Mouse (Mus musculus): ENCODE measurements at regions not wholly inside any gene's neighbourhood (a gene's known extent, or its start where the extent isn't known, plus 50 kb on each side); places are given as distances from the start of the nearest gene placed in this dataset.
A peak's percentile ranks its signal among the peaks of the same experiment; 100 is the strongest.

DNA sequence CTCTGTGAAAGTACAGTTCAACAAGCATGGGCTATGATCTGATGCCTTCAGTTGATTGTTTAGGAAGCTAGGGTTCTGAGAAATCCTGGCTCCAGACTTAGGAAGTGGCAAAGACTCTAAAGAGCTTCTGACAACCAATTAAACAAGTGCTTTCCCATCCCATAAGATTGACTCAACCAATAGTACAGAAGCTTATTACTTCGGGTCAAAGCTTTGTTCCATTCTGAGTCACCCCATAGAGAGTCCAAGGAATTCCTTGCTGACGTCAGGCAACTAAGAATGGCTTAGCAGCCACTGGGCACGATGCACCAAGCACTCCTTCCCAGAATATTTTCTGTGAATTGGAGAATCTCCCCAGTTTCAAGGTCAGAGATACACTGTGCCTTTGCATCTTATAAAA, 59.0 kb upstream of the Ntm start:
- DNase-seq: no peak

DNA sequence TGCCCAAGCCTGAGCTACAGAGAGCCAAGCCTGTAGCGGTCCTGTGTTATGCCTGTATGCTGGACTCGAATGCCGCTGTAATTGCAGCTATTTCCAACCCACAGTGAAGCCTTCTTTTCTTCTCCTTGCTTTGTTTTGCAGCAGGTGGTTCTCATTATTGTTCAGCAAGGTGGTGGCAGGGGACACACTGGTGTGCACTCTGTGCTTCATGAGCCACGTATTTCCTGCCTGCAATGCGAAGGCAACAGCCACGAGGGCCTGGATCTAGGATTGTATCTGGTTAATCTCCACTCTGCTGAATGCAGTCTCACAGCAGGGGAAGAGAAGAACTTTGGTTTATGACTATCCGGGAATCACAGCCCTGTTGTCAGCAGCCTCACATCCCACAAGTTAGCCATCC, 62.3 kb upstream of the Ntm start:
- DNase-seq: no peak

DNA sequence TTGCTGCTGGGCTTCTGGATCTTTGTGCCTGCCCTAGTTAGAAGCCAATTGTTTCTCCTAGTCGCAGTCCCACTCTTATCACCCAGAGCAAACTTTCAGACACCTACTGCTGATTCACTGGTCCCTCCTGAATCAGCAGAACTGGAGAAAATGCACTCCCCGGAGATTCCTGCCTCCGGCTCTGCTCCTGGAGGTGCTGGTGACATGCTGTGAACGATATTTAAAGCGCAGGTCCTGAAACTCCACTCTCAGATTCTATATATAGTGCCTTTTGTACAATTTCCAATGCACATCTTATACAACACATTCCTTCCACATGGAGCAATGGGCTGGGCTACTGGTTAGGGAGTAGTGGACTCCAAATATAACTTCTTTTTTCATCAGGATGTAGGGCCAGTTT, 64.0 kb upstream of the Ntm start:
- no peak for DNase-seq

DNA sequence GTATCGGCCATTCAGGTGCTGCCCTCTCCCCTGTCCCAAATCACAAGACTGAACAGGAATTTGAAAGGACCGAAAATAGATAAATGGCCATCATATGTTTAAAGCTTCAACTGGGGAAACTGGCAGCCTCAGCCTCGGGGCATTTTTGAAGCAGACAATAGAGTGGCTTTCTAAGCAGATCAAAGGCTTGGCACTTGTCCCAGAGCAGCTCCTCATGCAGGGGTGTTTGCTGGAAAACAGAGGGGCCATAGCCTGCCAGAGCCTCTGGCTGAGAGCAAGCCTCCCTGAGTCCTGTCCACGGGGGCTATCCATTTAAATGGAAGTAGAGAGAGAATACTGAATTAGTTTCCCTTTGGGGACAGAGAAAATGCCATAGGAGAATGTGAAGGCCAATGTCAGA, 77.5 kb upstream of the Ntm start:
- DNase-seq: peak in 1 of 2 experiments; percentile 19

DNA sequence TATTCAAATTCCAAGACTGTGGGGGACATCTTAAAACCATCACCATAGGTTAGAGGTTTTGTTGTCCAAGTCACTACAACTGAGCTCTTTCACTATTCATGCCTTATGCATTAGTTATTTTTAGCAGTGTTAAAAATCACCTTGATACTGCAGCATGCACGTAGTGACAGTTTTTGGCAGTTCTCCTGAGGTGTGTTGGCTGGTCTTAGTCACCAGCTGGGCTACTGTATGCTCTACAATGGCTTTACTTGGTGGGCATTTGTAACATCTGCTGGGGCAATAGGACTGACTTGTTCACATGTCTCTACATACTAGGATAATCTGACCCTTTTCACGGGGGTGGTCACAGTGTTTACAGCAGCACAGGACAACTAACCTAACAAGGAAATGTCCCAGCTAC, 101.6 kb upstream of the Ntm start:
- no peak for DNase-seq

DNA sequence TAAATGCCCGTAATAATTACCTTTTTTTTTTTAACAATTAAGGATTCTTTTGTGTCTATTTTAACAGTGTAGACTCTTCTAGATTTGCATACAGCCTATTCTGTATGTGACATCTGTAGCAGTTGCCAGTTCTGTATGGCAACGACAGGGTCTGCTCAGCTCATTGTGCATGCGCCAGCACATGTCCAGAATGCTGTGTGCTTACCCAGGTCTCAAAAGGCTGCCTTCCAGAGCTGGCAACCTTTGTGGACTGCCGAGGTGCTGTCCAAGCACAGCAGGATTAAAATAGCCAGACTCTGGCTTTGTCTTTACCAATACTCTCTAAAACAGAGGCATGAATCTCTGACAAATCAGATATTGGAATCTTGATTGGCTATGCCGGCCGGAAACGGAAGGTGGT, 105.0 kb upstream of the Ntm start:
- DNase-seq: no peak

DNA sequence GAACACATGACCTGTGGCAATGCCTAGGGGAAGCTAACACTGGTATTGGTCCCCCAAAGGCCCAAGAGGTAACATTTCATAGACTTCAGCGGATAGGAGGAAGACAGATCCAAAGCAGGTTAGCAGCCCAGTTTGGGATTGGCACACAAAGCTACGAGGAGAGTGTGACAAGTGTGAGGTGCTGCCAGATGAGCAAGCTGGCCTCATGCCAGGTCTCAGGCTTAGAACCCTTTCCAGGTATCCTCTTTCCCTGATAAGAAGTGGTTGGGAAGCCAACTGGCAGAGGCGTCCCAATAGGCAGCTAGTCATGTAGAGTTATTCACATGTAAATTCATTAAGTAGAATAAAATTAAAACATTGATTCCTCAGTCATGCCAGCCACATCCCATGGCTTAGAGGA, 112.3 kb upstream of the Ntm start:
- DNase-seq: peak in 1 of 2 experiments; percentile 5

DNA sequence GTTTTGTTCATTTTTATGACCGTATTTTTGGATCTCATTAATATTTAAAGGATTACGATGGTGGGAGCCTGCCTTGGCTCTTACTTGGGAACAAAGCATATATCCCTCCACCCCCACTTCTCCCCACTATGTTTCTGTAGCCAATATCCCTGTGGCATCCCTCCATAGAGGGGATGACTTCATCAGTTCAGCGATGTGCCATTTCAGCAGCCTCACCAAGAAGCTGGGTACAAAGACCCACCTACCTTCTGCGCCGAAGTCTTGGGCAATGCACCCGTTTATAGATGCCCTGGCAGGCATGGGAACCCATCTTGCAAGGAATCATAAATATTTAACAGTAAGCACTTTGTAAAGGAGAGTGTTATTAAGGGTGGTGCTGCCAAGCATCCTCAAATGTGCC, 113.1 kb upstream of the Ntm start:
- no peak for DNase-seq

DNA sequence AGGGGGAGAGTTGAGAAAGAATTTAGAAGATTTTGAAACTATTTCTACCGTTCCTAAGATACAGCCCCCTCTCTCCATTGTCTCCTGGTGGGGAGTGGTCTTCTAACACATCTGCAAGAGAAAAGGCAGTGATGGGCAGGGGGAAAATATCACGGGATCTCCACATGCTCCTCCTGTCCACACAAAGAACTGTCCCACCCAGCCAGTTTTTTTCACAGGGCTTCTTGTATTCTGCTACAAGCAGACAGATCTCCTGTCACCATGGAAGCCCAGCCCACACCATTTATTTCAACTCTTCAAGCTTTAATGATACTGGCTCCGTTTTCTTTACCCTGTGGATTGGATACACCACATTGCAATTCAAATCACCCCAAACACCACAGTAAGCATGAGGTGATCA, 113.5 kb upstream of the Ntm start:
- no peak for DNase-seq

DNA sequence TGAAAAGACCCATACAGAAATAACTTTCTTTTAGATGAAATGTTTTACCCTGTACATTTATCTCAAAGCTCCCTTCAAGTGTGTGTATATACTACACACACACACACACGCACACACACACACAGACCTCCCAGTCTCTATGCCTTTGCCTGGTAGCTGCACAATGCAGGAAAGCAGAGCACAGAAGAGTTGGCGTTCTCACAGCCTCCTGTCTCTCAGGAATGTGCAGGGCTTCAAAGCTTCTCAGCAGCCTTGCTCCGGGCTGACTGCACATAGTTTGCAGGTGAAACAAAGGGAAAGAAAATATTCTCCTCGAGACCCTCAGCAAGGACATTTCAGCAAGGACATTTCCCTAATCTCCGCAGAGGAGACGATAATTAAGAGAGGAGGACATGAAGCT, 139.0 kb upstream of the Ntm start:
- no peak for DNase-seq

DNA sequence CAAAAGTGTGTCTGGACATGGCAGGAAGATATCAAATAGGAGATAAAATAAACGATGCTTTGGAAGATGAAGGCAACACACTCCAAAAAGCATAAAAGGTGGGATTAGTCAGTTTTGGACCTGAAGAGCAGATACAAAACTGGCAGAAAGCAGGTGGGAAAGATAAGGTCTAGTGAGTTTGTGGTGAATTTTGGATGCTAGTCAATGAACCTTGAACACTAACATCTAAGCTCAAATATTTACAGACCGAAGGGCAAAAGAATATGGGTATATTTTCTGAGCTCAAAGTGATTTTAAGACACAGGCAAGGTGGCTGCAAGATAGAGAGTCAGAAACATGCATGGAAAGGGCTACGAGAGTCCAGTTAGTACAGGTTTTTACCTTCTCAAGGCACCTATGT, 159.4 kb upstream of the Ntm start:
- no peak for DNase-seq

DNA sequence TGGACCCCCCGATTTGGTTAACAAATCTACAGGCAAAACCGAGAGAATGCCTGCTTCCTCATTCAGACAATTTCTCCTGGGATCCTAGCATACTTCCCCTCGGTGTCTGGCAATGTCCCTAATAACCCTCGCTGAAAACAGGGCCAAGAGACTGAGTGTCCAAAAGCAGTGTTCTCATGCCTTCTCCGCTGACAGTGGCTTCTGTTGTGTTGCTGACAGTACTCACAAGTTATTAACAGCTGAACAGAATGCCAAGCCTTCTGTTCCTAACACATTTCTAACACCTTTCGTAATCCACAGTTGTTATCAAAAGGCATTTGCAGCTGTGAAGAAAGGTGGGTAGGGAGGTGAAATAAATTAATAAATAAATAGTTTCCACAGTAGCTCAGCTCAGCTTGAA, 166.2 kb upstream of the Ntm start:
- no peak for DNase-seq

DNA sequence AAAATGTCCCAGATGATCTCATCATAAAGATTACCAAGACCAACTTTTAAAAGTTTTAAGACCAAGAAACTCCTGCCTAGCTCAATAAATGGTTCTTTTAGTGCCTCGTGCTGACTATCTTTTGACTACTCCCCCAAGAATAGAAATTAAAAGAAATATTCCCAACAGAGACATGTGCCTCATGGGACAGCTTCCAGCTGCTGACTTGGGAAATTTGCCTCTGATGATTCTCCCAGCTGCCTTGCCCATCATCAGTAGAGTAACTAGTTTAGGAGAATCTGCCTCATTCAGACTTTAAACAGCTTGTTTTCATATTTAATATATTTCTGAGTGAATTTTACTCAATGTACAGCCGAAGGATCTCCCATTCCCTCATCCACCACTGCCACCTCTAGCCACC, 168.7 kb upstream of the Ntm start:
- no peak for DNase-seq

DNA sequence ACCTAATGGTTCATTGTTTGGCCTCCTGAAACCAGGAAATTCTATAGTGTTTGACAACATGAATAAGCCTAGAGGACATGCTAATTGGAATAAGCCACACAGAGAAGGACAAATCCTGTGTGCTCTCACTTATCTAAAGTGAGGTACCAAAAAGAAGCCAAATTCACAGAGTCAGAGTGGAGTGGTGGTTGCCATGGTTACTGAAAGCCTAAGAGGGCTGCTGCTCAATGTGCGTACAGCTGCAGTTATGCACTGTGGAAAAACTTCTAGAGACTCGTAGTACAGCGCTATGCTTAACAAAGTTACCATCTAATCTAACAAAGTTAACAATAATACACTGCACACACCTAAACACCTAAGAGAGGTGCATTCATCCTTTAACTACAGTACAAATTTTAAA, 171.4 kb upstream of the Ntm start:
- no peak for DNase-seq

DNA sequence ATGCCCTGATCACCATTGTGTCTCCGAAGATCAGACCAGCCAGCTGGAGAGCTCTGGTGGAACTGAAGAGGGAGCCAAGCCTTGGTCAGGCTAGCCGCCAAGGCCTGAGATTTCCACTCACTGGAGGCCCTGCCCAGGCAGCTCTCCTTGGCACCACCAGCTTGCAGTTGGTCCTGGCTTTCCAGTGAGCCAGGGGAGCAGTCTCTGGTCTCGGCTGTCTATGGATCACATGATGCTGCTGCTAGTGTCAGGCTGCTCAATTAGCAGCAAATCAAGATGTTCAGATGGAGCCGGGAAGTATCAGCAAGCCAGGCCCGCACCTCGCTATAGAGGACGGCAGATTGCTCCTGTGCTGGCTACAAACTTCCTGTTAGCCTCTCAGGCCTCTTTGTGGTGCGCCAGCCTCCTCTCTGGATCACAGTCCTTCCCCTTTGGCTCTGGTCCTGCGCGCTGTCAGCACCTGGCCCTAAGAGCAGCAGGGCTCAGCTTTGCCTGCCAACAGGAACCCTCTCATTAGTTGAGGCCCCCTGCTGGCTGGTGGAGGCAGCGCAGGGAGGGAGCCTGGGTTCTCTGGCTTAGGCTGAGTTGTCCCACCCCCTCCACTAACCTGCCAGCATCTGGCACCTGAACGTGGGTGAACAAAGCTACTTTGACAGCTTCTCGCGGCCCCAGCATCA, 174.8 kb upstream of the Ntm start:
- peak; percentile 82 to 89 for DNase-seq

DNA sequence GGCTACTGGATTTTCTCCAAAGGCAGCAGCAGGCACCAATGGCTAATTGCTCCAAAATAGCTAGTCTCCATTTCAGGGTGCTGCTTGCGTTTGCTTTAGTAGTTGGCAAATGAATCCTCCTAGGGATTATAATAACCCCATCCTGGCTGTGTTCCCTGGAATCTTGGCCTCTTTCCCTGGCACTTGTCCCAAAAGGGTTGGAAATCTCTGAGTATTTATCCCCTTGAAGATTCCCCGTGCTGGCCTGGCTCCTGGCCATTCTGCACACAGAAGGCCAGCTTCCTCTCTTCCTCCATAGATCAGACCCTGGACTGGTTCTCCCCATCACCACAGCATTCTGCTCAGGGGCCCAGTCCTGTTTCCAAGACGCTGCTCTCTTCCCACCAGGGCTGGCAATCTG, 177.2 kb upstream of the Ntm start:
- peak; percentile 75 to 77 for DNase-seq

DNA sequence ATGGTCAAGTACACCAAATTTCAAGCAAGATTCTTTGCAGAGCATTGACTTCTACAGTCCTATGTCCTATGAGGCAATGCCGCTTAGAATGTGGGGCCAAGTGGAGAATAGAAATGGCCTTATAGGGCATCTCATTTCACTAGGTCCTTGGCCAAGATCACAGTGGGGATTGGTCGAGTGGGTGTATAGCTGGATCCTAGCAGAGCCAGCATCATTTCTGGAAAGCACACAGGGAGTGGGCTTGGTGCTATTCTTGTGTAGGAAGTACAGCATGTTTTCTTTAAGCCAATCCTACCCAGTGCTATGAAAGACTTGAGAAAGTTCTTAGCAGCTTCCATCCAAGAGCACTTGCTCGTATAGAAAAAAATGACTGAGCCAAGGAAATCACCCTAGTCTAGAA, 178.2 kb upstream of the Ntm start:
- DNase-seq: no peak

DNA sequence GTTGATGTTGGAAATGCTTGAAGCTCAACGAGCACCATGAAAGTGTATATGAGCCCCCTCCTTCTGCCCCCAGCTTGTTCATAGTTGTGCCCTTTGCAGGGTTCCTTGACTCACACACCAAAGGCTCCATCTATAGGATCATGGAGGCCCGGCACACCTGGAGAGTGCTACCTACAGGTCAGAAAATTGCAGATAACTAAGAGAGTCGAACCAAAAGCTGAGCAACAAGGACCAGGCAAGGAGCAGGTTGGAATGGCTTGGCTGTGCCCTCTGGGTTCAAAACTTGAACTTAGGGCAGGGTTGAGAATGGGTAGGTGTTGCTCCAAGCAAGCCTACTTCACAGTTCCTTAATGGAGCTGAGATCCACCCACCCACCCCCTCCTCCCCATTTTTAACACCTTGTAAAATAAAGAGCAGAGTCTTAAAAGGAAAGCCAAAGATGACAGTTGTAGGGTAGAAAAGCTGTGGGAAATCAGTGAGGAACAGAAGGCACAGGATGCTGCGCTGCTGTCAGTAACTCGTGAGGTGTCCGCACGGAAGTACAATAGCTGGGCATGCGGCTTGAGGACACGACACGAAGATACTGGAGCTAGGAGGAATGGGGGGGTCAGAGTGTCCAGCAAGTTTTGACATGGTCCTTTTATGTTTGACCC, 180.0 kb upstream of the Ntm start:
- DNase-seq: no peak

DNA sequence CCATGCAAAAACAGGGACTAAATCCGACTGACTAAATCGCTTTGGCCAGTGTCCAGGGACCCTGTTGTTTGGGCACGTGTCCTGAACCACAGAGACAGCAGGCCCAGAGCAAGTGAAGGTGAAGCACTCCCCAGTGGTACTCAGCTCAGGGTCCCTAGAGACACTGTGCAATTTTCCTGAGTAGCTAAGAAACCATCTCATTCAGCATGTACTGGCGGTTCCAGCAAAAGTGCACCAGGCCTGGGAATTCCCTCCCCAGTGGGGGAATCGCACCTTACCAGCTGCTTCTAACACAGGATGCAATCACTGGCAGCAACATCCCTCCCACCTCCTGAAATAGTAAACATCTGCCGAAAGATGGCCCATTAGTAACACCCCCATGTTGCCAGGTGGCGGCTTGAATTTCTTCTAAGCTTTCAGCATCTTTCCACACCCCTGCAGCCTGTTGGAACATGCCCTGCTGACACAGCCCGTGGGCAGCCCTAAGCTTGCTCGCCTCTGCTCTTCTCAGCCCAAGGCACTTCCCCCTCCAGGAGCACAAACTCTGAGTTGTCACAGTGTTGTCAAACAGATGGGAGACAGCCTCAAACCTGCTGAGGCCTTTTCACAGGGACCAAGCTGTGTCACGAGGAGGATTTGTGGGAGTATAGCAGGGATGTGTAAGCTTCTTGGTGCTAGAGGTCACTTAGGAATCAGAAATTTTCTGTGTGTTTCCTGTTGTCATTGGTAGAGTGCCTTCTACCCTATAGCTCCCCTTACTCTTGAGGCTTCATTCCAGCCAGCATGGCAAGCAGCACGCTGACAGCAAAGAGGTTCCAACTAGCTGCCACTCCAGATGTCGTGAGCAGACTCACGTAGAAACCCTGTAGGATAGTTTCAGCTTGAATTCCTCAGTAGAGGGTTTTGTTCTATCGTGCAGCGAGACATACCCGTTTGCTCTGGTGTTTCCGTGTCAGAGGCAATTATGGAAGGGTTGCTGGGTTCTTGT, 186.8 kb upstream of the Ntm start:
- DNase-seq: no peak

DNA sequence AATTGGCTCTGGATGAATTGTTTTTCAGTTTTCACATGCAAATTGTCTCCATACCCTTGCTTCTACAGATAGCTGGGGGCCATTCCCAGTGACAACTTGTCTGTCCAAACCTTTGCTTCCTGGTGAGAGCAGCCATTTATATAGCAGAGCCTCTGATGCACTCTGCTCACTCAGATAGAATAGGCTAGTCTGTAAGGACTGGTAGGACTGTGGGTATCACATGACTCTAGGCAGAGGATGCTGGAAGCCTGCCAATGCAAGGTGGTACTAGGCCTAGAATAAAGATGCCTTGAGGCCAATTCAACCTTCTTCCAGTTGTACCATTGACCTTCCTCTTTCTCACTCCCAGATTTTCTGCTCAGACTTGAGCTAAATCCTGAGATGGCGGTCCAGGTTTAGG, 188.2 kb upstream of the Ntm start:
- no peak for DNase-seq

DNA sequence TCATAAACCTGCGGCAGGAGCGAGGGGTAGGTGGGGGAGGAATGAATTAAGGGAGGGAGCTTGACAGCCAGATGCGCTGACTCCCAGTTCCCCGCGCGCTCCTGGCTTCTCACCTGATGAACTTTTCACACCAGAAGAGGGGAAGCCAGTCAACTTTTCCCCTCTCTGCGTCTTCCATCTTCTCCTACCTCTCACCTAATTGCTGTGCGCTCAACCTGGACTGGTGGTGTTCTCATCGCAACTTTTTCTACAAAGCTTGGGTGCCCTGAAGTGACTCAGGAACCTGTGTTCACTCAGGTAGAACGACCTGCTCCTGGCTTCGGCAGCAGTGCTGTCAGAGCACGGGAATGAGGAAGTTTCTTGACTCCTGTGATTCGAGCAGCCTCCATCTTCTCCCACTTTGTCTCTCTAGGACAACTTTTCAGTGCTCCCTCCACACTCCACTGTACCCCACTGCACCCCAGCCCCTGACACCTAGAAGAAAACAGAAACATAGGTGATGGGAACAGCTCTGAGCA, 203.4 kb upstream of the Ntm start:
- DNase-seq: no peak

DNA sequence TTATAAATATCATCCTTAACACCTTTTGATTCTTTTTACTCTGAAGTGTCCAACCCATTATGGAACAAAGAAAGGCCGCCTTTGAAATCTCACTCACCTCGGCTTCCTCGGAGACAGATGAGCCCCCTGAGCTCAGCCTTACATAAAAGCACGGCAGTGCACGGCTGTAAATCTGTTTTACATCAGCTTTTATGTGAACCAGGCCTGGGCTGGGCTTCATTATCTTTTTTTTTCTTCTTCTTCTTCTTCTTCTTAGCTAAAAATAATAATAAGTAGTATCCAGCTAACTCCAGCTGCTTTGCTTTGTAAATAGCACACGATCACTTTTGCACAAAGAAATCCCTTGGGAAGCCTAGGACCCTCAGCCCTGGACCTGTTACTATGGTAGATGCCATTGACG, 204.3 kb upstream of the Ntm start:
- DNase-seq: no peak

DNA sequence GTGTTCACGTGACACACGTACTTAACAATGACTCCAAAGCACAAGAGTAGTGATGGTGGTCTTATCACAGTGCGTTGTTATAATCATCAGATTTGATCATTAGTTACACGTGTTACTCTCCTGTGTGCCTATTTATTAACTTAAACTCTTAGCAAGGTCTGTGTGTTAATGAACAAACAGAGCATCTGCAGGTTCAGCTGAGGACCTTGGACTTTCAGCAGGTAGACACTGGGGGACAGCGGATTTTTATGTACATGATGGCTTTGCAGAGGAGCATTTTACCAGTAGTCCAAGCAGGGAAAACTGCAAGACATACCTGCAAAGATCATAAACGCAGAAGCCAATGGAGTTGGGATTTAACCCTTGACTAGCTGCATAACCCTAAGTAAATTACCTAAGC, 211.7 kb upstream of the Ntm start:
- no peak for DNase-seq

Data from adrenal gland, postnatal 36 days (tissue).